Mouse (Mus musculus): Measurements from ENCODE around the gene Zfp120.
"Not testable (repeated sequence)": the region's sequence is repeated elsewhere in the genome, so short reads cannot be mapped to it uniquely, and the experiment has no call there.

Zfp120 gene

DNA sequence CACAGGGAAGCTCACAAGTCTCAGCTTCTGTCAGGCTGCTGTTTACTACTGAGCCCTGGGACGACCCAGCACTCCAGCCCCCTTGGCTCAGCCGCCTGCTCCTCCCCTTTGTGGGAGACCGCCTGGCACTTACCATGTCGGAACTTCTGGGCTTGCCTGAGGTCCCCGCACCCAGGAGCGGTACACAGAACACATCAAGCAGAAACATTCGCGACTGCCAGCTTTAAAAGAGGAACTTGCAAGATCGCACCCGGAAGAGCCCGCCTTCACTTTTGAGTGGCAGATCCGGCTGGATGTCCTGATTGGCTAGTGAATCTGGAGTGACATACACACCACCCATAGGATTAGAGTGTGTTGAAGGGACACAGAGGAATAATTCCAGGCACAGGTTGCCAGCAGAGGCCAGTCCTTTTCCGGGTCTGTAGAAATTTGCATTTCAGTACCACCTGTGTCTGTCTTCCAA lies at the start of gene Zfp120:
TSS of gene Zfp120 (minus strand) at position 274 of the 463 bp plus-strand sequence.
- peak; percentile 91 for DNase-seq

GRCm38 (mm10) chr2:150181570-150181999 lies 45.1 kb upstream of the Zfp120 start, which contains the start of gene Gm14139:
Gene Gm14139 (plus strand): TSS chr2:150181755.
- not testable (repeated sequence) for DNase-seq

GRCm38 (mm10) chr2:150181046-150181445 lies 44.5 kb upstream of the Zfp120 start:
- DNase-seq: not testable (repeated sequence)

GRCm38 (mm10) chr2:150179579-150179978 lies 43.1 kb upstream of the Zfp120 start, which contains the start of gene Gm10770:
Gene Gm10770 (minus strand): TSS chr2:150179679.
- not testable (repeated sequence) for DNase-seq

- DNase-seq: no peak
These were observed 37.3 kb upstream of the Zfp120 start for GRCm38 (mm10) chr2:150173833-150174232.

DNA sequence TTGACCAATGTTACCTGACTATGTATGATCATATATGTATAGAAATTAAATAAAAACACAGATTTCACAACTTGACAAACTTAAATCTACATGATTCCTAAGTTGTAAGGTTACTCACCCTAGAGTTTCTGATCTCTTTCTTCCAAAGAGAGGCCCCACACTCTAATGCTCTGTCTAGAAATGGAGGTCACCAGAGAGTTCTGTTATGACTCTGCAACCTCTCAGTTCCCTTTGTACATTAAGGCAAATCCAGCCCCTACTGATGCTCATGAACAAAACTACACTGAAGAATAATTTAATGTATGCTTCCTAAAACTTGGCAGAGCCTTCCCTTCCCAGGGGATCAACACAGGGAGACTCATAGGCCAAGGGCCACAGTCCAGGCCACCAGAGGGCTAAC lies 30.2 kb upstream of the Zfp120 start:
- no peak for DNase-seq

DNA sequence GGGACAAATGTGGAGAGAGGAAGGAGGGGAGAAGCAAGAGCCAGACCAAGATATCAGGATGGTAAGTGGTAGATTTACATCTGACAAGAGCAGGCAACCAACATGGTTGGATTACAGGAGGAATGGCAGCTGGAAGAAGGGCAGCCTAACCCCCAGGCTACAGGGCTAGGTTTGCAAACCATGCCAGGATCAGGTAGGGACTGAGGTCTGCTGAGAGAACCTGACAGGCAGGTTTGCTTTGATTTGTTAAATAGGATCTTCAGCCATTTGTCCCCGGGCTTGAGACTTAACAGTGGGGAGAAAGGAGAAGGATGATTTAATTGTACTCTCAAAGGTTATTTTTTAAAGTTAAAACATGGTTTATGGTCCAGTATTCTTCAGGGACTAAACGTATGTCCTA lies 3.7 kb downstream of the Zfp120 start:
- DNase-seq: no peak

GRCm38 (mm10) chr2:150132002-150132401 lies 4.5 kb downstream of the Zfp120 start:
- DNase-seq: not testable (repeated sequence)

GRCm38 (mm10) chr2:150111247-150111912 lies 25.1 kb downstream of the Zfp120 start:
- no peak for DNase-seq

GRCm38 (mm10) chr2:150099618-150100017 lies 36.9 kb downstream of the Zfp120 start:
- peak; percentile 3 for DNase-seq

All from cerebellum, adult 9-11 months (tissue).